Mouse (Mus musculus) CH12.LX (cell line): ENCODE results near the gene Ap2a1. TPM values are rescaled to one million over a fixed set of nuclear protein-coding genes. Genes with fewer than 3 reads are reported as not detected.

Experiments
- DNase-seq: peaks from one replicate; pipeline ENCODE4 v3.0.0-alpha.2; 2013; ENCODE audit errors: extremely low read depth
- H3K27ac ChIP-seq: 2 replicates; pipeline ENCODE4 v1.5.1; 2012; ENCODE audit warnings: low read depth, mild to moderate bottlenecking, control low read depth, moderate library complexity; ENCODE audit not compliant: insufficient read depth
- H3K27me3 ChIP-seq: replicated peaks from 2 replicates; pipeline ENCODE3; 2012; ENCODE audit warnings: inconsistent platforms
- H3K36me3 ChIP-seq, 2 experiments: replicated peaks in 1 of 2; 2 replicates each; pipeline versions ENCODE3 to v1.6.1; 2012; ENCODE audit warnings: inconsistent platforms in 1 of 2, low read length in 1 of 2, mild to moderate bottlenecking in 1 of 2, mixed read lengths in 1 of 2, moderate library complexity in 1 of 2; ENCODE audit not compliant: control insufficient read depth in 1 of 2, insufficient read depth in 1 of 2
- H3K4me1 ChIP-seq, 2 experiments: 2 replicates each; pipeline ENCODE4 v1.6.1; 2012; ENCODE audit warnings: inconsistent platforms in 1 of 2, moderate library complexity in 1 of 2; ENCODE audit not compliant: insufficient read depth in 2 of 2, control insufficient read depth in 1 of 2
- H3K4me2 ChIP-seq: 2 replicates; pipeline ENCODE4 v1.6.1; 2012; ENCODE audit warnings: low read depth, mild to moderate bottlenecking, control low read depth; ENCODE audit not compliant: poor library complexity, insufficient read depth, severe bottlenecking
- H3K4me3 ChIP-seq, 3 experiments: fragments of 150-350 bp in 1 of 3; sonication (generic) in 1 of 3; replicated peaks in 1 of 3; 2 replicates each; pipeline versions ENCODE3 to v1.5.1; 2011 to 2012; ENCODE audit warnings: low read depth in 2 of 3, low read length in 2 of 3, mild to moderate bottlenecking in 2 of 3, moderate library complexity in 2 of 3, control low read depth in 1 of 3, improper control_type of control experiment in 1 of 3, inconsistent platforms in 1 of 3, mixed read lengths in 1 of 3; ENCODE audit not compliant: poor library complexity in 1 of 3
- H3K79me2 ChIP-seq: replicated peaks from 2 replicates; pipeline ENCODE4 v1.6.1; 2012; ENCODE audit warnings: mild to moderate bottlenecking, moderate library complexity; ENCODE audit not compliant: control insufficient read depth, poor library complexity, insufficient read depth, severe bottlenecking; ENCODE audit errors: extremely low read depth
- H3K9ac ChIP-seq: 2 replicates; pipeline ENCODE4 v1.6.1; 2012; ENCODE audit warnings: low read depth, mild to moderate bottlenecking, control low read depth, moderate library complexity; ENCODE audit not compliant: insufficient read depth
- H3K9me3 ChIP-seq: replicated peaks from 2 replicates; pipeline ENCODE3; 2012; ENCODE audit warnings: low read length, inconsistent platforms, mixed read lengths
- BHLHE40 ChIP-seq: IDR thresholded peaks from 2 replicates; pipeline ENCODE4 v1.6.1; 2011; ENCODE audit warnings: mild to moderate bottlenecking, low read depth, low read length, improper control_type of control experiment
- CTCF ChIP-seq, 2 experiments: IDR thresholded peaks in 1 of 2; conservative IDR thresholded peaks in 1 of 2; 2 replicates each; pipeline ENCODE4 v1.5.1; 2011 to 2012; ENCODE audit warnings: low read depth in 2 of 2, low read length in 2 of 2, improper control_type of control experiment in 1 of 2, inconsistent platforms in 1 of 2, mild to moderate bottlenecking in 1 of 2, moderate library complexity in 1 of 2
- EP300 ChIP-seq: IDR thresholded peaks from 2 replicates; pipeline ENCODE4 v1.6.1; 2011; ENCODE audit warnings: low read length, improper control_type of control experiment
- ETS1 ChIP-seq: conservative IDR thresholded peaks from 2 replicates; pipeline ENCODE4 v1.6.1; 2012; ENCODE audit warnings: low read depth, mild to moderate bottlenecking, inconsistent platforms, low read length, improper control_type of control experiment, moderate library complexity
- GABPA ChIP-seq: IDR thresholded peaks from 2 replicates; pipeline ENCODE4 v1.6.1; 2012; ENCODE audit warnings: low read depth, low read length, improper control_type of control experiment, inconsistent platforms; ENCODE audit not compliant: insufficient replicate concordance
- HCFC1 ChIP-seq: IDR thresholded peaks from 2 replicates; pipeline ENCODE4 v1.6.1; 2012; ENCODE audit warnings: low read depth, mild to moderate bottlenecking, inconsistent platforms, low read length, improper control_type of control experiment
- MAZ ChIP-seq: IDR thresholded peaks from 2 replicates; pipeline ENCODE4 v1.6.1; 2012; ENCODE audit warnings: low read depth, mild to moderate bottlenecking, inconsistent platforms, low read length, improper control_type of control experiment, moderate library complexity
- MYC ChIP-seq: IDR thresholded peaks from 2 replicates; pipeline ENCODE4 v1.6.1; 2011; ENCODE audit warnings: low read depth, mild to moderate bottlenecking, improper control_type of control experiment, low read length
- NRF1 ChIP-seq: IDR thresholded peaks from 2 replicates; pipeline ENCODE4 v1.6.1; 2014; ENCODE audit warnings: low read depth, mild to moderate bottlenecking, inconsistent platforms, low read length, improper control_type of control experiment, moderate library complexity
- PAX5 ChIP-seq: IDR thresholded peaks from 2 replicates; pipeline ENCODE4 v1.6.1; 2012; ENCODE audit warnings: low read length, inconsistent platforms, mixed read lengths
- SIN3A ChIP-seq: IDR thresholded peaks from 2 replicates; pipeline ENCODE4 v1.6.1; 2012; ENCODE audit warnings: low read length, improper control_type of control experiment, inconsistent platforms
- SMC3 ChIP-seq: IDR thresholded peaks from 2 replicates; pipeline ENCODE4 v1.6.1; 2011; ENCODE audit warnings: low read depth, low read length, improper control_type of control experiment
- TCF12 ChIP-seq: IDR thresholded peaks from 2 replicates; pipeline ENCODE4 v1.6.1; 2014; ENCODE audit warnings: low read depth, mild to moderate bottlenecking, inconsistent platforms, low read length, improper control_type of control experiment
- UBTF ChIP-seq: IDR thresholded peaks from 2 replicates; pipeline ENCODE4 v1.6.1; 2012; ENCODE audit warnings: low read depth, mild to moderate bottlenecking, inconsistent platforms, low read length, improper control_type of control experiment, moderate library complexity
- USF2 ChIP-seq: conservative IDR thresholded peaks from 2 replicates; pipeline ENCODE4 v1.6.1; 2011; ENCODE audit warnings: low read depth, low read length, improper control_type of control experiment
- ZKSCAN1 ChIP-seq: IDR thresholded peaks from 2 replicates; pipeline ENCODE4 v1.6.1; 2012; ENCODE audit warnings: low read depth, inconsistent platforms, low read length, improper control_type of control experiment, borderline replicate concordance
- ZMIZ1 ChIP-seq: IDR thresholded peaks from 2 replicates; pipeline ENCODE4 v1.6.1; 2012; ENCODE audit warnings: low read depth, mild to moderate bottlenecking, inconsistent platforms, low read length, improper control_type of control experiment
- ZNF384 ChIP-seq: IDR thresholded peaks from 2 replicates; pipeline ENCODE4 v1.6.1; 2012; ENCODE audit warnings: low read depth, low read length, improper control_type of control experiment, inconsistent platforms
- dilution Hi-C: fragments of 300-500 bp; cut with MboI; formaldehyde crosslinking; loops from 2 replicates; pipeline ENCODE4 v1.14.3; 2020; ENCODE audit warnings: low sequenced_read_pairs; ENCODE audit not compliant: extremely low pct_unique_long_range_greater_than_20kb, extremely low pct_ligation_motif_present
- in situ Hi-C: fragments of 300-500 bp; cut with MboI; formaldehyde crosslinking; loops from 3 replicates; pipeline ENCODE4 v1.14.3; 2019; ENCODE audit warnings: low sequenced_read_pairs, low pct_ligation_motif_present, low pct_unique_long_range_greater_than_20kb, mixed read lengths
- polyA plus RNA-seq: library from polyadenylated mRNA; unstranded; fragments of >175 nt; gene quantifications from 2 replicates; pipeline ENCODE4 v1.2.1, GENCODE M21; 2012; ENCODE audit warnings: low read depth; ENCODE audit not compliant: insufficient read length
- total RNA-seq, 2 experiments: library from RNA; depleted of rRNA; stranded (reverse); fragments of 300-350 nt in 1 of 2; fragments of >200 nt in 1 of 2; gene quantifications; 2 replicates each; pipeline ENCODE4 v1.2.3; 2012 to 2014

Gene Ap2a1
- total and polyA plus RNA-seq, 3 experiments = 35.7 to 61.1 (median 56.3) TPM

DNA sequence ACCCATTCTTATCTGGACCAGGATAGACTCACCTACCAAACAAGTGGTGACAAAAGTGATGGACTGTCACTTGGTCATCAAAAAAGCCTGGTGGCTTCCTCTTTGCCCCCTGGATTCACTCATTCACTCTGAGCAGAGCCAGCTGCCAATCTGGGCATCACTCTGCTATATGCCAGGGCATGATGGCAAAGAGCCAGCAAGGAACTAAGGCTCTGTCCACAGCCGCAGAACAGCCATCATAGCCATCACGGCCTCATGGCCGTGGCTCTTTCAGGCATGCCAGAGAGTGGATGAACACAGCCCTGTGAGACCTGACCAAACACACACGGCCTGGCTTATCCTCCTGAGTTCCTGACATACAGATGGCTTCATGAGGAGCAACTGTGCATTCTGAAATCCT lies 38.6 kb downstream of the Ap2a1 start:
- peaks cover 10 to 19% of the 10 kb centered on the region in 2 experiments for H3K4me1 ChIP-seq
- H3K27me3 ChIP-seq = no peaks in the 10 kb centered on the region
- H3K79me2 ChIP-seq = peaks cover 14% of the 10 kb centered on the region
- no peak for TF ChIP-seq ZKSCAN1
- no peak for TF ChIP-seq USF2
- TF ChIP-seq GABPA = no peak
- TF ChIP-seq, all 38 proteins: peak for 0
- no peak for DNase-seq
- peak overlapping the region; percentile 85; the same call in 1 of the 2 replicates for H3K4me2 ChIP-seq
- peak overlapping the region; percentile 94; the same call in 1 of the 2 replicates for H3K9ac ChIP-seq
- in situ Hi-C loops = no loop called here
- H3K4me3 ChIP-seq = no peak overlapping the region
- dilution Hi-C loops = no loop called here
- H3K36me3 ChIP-seq = peaks cover 17 to 49% of the 10 kb centered on the region in 2 experiments
- H3K9me3 ChIP-seq = no peaks in the 10 kb centered on the region
- H3K27ac ChIP-seq = no peak overlapping the region

DNA sequence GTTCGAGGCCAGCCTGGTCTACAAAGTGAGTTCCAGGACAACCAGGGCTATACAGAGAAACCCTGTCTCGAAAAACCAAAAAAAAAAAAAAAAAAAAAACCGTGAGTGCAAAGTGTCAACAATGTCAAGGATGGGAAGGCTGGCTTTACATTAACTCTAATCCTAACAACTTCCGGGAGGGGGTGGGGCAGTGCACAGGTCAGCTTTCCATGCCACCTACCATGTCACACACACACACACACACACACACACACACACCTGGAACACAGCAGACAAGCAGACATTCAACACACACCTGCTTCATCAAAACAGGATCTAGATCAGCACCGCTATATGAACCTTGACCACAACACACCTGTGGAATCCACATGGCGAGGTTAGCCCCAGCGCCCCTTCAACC lies 39.1 kb downstream of the Ap2a1 start:
- no peak for DNase-seq
- Histone ChIP-seq H3K4me1 (peaks cover 10 to 17% of the 10 kb centered on the region in 2 experiments), H3K9me3 (no peaks in the 10 kb centered on the region), H3K79me2 (peaks cover 14% of the 10 kb centered on the region), H3K36me3 (peaks cover 22 to 54% of the 10 kb centered on the region in 2 experiments), H3K27ac (no peak overlapping the region), H3K27me3 (no peaks in the 10 kb centered on the region), H3K9ac (no peak overlapping the region), H3K4me2 (no peak overlapping the region), H3K4me3 (no peak overlapping the region)
- in situ Hi-C loops = no loop called here
- dilution Hi-C loops = no loop called here
- TF ChIP-seq EP300 (no peak), HCFC1 (no peak), SIN3A (no peak), MAZ (no peak), TCF12 (no peak), ZNF384 (no peak), NRF1 (no peak), BHLHE40 (no peak), SMC3 (no peak), MYC (no peak), PAX5 (no peak), ETS1 (no peak), USF2 (no peak), CTCF (conservative IDR thresholded peaks at IDR 0.05 in 1 of 2, IDR thresholded peaks at IDR 0.05 in 1 of 2; ENCODE audit: low read depth in 2 of 2, low read length in 2 of 2) (no peak), UBTF (no peak), ZMIZ1 (no peak)
